Mouse (Mus musculus) cerebral cortex, adult 2 months (tissue): ENCODE data around the gene Hexim1.

ENCODE experiments used
- WGBS: fragments of 180-500 bp; shearing (Covaris S2); methylation state at CpG from one replicate; pipeline ENCODE4 v1.1.7; 2018; 5-methylcytosine and 5-hydroxymethylcytosine counted together

The Hexim1 gene

DNA sequence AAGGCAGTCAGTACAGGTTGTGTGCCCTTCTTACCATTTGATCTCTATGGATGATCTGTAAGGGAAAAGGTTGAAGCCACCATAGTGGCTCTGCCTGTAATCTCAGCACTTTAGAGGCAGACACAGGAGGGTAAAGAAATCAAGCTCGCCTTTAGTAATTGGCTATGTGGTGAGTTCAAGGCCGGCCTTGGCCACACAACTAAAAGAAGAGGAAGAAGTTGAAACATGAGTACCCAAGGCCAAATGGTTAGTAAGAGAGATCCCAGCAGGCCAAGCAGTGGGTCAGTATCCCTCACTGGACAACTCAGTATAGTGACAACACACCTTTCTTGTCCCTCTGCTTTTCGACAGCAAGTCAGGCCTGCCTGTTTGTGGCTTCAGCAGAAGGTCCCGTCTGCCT lies 33.7 kb downstream of the Hexim1 start:
- 97% methylated on average over 4 of the region's 4 CpGs for WGBS

DNA sequence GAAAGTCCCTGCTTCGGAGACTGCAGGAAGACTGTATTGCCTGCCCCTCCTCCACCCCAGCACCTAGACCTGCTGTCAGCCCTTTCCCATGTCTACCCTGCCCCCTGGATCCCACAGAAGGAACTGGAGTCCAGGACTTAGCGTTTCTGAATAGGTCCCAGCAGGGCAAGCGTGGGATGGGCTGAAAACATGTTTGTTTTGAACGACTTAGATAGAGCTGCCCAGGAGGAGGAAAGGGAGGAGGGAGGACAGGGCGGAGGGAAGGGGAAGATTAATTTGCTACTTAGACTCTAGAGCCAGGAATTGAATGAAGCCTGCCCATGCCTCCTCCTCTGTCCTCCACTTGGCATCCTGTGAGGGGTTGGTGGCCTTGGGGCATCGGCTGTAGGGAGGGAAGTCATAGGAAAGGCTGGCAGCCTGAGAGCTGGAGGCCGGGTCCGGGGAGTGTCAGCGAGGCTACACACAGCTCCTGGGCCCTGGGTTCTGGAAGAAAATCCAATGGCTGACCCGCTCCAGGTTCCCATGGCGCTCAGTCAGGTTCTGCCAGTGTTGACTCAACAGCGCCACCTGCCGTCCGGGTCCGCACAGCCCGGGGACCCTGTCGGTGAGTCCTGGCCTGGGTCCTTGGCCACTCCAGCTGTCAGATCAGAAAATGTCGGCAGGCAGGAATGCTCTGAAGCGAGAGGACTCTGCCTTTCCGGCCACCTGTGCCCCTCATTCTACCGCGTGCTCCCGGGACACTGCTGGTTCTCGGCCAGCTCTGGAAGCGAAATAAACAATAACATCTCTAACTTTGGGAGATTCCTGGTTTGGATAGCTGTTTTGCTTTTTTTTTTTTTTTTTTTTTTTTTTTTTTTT lies 42.8 kb downstream of the Hexim1 start:
- WGBS, result 5% methylated on average over 25 of the region's 25 CpGs

DNA sequence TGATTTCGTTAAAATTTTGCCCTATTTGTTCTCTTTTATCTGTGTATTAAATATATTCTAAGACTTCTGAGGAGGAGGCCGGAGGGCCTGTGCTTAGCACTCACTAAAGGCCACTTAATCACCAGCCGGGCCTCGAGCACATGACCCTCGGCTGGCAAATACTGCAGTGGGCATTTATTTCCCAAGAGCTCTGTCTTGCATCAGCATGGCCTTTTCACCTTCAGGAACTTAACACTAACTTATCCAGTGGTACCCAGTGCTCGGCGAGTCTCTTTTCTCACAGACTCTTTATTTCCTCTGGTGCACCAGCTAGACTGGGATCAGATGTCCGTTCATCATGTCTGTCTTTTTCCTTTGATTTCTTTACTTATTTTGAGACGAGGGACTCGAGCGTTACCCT lies 44.7 kb downstream of the Hexim1 start:
- 94% methylated on average over 11 of the region's 11 CpGs for WGBS

DNA sequence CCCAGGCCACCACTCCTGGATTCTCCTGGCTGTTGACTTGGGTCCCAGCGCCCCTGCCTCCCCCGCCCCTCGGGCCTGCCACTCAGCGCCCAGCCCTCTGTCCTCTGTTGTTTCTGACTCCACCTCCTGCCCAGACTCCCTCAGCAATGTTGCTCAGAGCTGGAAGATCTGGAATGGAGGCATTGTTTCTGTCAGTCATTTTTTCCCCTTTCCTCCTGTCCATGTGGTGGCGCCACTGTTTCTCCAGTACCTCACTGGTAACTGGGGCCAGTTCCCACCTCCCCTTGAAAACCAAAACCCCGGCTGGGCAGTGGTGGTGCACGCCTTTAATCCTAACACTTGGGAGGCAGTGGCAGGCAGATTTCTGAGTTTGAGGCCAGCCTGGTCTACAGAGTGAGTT lies 45.4 kb downstream of the Hexim1 start:
- WGBS, result 90% methylated on average over 7 of the region's 7 CpGs

DNA sequence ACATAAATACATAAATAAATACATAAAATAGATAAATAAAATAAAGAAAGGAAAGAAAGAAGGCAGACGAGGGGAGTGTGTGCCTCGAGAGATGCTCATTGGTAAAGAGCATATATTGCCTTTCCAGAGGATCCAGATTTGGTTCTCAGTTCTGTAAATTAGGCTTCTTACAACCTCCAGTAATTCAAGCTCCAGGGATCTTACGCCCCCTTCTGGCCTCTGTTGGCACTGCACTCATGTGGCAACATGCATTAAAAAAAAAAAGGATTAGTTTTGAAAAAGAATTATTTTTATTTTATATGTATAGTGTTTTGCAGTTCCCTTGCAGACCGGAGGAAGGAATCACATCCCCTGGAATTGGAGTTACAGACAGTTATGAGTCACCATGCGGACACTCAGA lies 46.1 kb downstream of the Hexim1 start:
- WGBS, result 85% methylated on average over 5 of the region's 5 CpGs

DNA sequence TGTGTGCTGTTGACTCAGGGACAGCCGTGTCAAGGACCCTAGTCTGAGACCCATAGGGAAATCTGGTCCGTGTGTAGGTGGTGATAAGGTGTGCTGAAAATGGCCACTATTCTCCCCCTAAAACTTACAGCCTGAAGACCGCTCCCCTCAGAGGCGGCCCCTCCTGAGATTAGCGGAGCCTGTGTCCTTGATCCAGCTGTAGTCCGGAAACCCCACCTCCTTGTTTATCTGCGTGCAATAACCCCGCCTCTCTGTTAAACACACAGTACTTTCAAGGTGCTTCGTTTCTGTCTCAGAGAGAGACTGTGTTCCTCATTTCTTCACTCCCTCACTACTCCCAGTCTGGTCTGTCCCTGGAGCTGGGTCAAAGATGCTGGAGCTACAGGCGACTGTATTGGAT lies 48.4 kb downstream of the Hexim1 start:
- 41% methylated on average over 10 of the region's 10 CpGs for WGBS

DNA sequence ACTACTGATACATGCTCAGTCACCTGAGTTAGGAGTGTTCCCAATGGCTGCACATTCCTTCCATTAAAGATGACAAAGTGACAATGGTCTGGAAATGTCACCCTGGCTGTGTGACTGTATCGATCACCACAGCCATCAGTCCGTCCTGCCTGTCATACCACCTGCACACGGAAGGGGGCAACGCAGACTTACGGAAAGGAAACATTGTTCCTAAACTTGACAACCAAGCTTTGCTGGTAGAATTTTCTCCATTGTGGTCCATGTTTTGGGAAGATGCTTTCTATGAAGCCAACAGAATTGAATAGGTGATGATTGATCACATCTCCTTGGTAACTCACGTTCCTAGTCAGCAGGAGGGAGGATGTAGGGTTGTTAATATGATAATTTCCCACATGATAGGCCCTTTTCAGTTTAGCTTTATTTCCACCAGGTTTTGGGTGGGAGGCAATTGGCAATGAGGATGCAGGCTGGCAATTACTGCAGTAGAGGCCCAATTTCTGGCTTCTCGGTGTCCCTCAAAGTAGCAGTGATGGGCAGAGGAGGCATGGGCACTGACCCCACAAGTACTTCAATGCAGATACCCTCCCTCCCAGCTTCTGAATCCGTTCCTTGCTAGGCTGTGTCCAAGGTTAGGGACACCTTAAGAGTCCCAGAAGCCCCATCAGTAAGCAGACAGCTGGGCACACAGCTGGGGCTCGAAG lies 52.8 kb downstream of the Hexim1 start:
- WGBS, result 18% methylated on average over 9 of the region's 9 CpGs
